Mouse (Mus musculus): ENCODE results near the gene Sptan1. TPM values are rescaled to one million over a fixed set of nuclear protein-coding genes. Genes with fewer than 3 reads are reported as not detected.

The Sptan1 gene
- polyA plus RNA-seq (2012; rRNA removed) = 772 and 816 TPM in 2 replicates

DNA sequence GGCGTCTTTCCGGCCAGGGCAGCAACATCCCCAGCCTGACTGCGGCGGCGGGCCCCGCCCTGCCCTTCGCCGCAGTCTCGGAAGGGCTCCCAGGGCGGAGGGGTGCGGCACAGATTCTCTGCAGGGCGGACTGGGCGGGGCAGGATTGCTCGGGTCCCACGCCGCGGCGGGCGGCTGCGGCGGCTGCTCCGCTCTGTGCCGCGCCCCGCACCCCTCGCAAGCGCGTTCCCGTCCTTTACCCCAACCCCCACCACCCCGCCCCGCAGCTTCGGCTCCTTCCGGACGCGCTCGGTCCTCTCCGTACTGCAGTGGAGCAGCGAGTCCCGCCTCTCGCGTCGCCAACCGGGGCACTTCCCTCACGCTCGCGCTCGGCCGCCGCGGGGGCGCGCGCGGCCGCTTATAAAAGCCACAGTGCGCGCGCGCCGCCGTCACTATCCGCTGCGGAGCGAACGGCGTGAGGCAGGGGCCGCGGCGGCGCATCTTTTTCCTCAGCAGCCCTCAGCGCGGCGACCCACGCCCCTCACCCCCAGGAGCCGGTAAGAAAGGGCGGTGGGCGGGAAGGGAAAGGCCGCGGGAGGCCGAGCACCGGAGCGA, at the start of gene Sptan1:
Gene Sptan1, plus strand, starts transcription at position 311 of the 594 bp plus-strand sequence.
- peak within 1 kb of the TSS; percentile 99 for H3K27ac ChIP-seq (ENCODE audit: insufficient read depth, low read length)
- no peak for TF ChIP-seq CTCF (IDR thresholded peaks at IDR 0.05; ENCODE audit: extremely low read depth, insufficient read depth, low read length)
- peak; percentile 90 for TF ChIP-seq POLR2A (IDR thresholded peaks at IDR 0.05; ENCODE audit: extremely low read depth, insufficient read depth, low read length)
- peaks cover 17% of the 10 kb centered on the region for H3K4me1 ChIP-seq (ENCODE audit: control insufficient read depth, insufficient read depth, low read length)
- H3K4me3 ChIP-seq (ENCODE audit: insufficient read depth, low read length) = peak within 1 kb of the TSS; percentile 83

DNA sequence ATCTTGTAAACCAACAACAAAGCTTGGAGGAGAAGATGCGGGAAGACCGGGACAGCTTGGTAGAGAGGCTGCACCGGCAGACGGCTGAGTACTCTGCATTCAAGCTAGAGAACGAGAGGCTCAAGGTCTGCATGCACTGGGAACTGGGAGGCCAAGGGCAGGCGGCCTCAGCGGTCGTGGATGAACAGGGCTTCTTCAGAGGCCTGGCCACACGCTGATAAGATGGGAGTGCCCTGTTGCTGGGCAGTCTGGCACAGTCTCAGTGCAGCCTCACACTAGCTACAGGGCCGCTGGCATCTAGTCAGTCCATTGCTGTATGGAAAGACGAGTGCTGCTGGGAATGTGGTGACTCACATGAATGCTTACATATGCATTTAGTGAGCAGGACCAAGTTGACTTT, 47.7 kb upstream of the Sptan1 start:
- Histone ChIP-seq H3K4me3 (ENCODE audit: insufficient read depth, low read length) (no peak overlapping the region), H3K27ac (ENCODE audit: insufficient read depth, low read length) (no peak overlapping the region), H3K4me1 (ENCODE audit: control insufficient read depth, insufficient read depth, low read length) (no peaks in the 10 kb centered on the region)
- TF ChIP-seq CTCF (IDR thresholded peaks at IDR 0.05; ENCODE audit: extremely low read depth, insufficient read depth, low read length) = no peak
- no peak for TF ChIP-seq POLR2A (IDR thresholded peaks at IDR 0.05; ENCODE audit: extremely low read depth, insufficient read depth, low read length)

DNA sequence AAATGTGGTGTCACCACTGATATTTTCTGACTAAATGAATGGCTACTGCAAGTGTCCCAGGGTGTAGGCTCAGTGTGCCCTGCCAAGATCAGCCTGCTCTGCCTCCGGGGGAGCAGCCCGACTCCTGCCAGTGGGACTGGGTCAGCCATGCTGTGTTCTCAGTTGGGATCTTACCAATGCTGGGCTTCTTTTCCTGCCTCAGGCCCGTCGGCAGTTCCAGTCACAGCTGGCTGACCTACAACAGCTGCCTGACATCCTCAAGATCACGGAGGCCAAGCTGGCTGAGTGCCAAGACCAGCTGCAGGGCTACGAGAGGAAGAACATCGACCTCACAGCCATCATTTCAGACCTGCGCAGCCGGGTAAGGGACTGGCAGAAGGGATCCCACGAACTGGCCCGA, 43.3 kb upstream of the Sptan1 start:
- Histone ChIP-seq H3K27ac (ENCODE audit: insufficient read depth, low read length) (no peak overlapping the region), H3K4me1 (ENCODE audit: control insufficient read depth, insufficient read depth, low read length) (no peaks in the 10 kb centered on the region), H3K4me3 (ENCODE audit: insufficient read depth, low read length) (no peak overlapping the region)
- TF ChIP-seq POLR2A (IDR thresholded peaks at IDR 0.05; ENCODE audit: extremely low read depth, insufficient read depth, low read length) (no peak), CTCF (IDR thresholded peaks at IDR 0.05; ENCODE audit: extremely low read depth, insufficient read depth, low read length) (no peak)

- no peak overlapping the region for H3K4me3 ChIP-seq (ENCODE audit: insufficient read depth, low read length)
- TF ChIP-seq POLR2A (IDR thresholded peaks at IDR 0.05; ENCODE audit: extremely low read depth, insufficient read depth, low read length) (no peak), CTCF (IDR thresholded peaks at IDR 0.05; ENCODE audit: extremely low read depth, insufficient read depth, low read length) (no peak)
- H3K27ac ChIP-seq (ENCODE audit: insufficient read depth, low read length) = no peak overlapping the region
- no peaks in the 10 kb centered on the region for H3K4me1 ChIP-seq (ENCODE audit: control insufficient read depth, insufficient read depth, low read length)
Observed at GRCm38 (mm10) chr2:29926542-29926941, 38.8 kb upstream of the Sptan1 start.

- H3K27ac ChIP-seq (ENCODE audit: insufficient read depth, low read length) = no peak overlapping the region
- no peak overlapping the region for H3K4me3 ChIP-seq (ENCODE audit: insufficient read depth, low read length)
- no peaks in the 10 kb centered on the region for H3K4me1 ChIP-seq (ENCODE audit: control insufficient read depth, insufficient read depth, low read length)
- no peak for TF ChIP-seq CTCF (IDR thresholded peaks at IDR 0.05; ENCODE audit: extremely low read depth, insufficient read depth, low read length)
- no peak for TF ChIP-seq POLR2A (IDR thresholded peaks at IDR 0.05; ENCODE audit: extremely low read depth, insufficient read depth, low read length)
Observed at GRCm38 (mm10) chr2:29930506-29930905, 34.9 kb upstream of the Sptan1 start.

- no peak overlapping the region for H3K4me3 ChIP-seq (ENCODE audit: insufficient read depth, low read length)
- H3K4me1 ChIP-seq (ENCODE audit: control insufficient read depth, insufficient read depth, low read length) = peaks cover 4% of the 10 kb centered on the region; the same call in 1 of the 2 replicates
- TF ChIP-seq CTCF (IDR thresholded peaks at IDR 0.05; ENCODE audit: extremely low read depth, insufficient read depth, low read length) (no peak), POLR2A (IDR thresholded peaks at IDR 0.05; ENCODE audit: extremely low read depth, insufficient read depth, low read length) (no peak)
- no peak overlapping the region for H3K27ac ChIP-seq (ENCODE audit: insufficient read depth, low read length)
Observed at GRCm38 (mm10) chr2:29931194-29931593, 34.2 kb upstream of the Sptan1 start.

DNA sequence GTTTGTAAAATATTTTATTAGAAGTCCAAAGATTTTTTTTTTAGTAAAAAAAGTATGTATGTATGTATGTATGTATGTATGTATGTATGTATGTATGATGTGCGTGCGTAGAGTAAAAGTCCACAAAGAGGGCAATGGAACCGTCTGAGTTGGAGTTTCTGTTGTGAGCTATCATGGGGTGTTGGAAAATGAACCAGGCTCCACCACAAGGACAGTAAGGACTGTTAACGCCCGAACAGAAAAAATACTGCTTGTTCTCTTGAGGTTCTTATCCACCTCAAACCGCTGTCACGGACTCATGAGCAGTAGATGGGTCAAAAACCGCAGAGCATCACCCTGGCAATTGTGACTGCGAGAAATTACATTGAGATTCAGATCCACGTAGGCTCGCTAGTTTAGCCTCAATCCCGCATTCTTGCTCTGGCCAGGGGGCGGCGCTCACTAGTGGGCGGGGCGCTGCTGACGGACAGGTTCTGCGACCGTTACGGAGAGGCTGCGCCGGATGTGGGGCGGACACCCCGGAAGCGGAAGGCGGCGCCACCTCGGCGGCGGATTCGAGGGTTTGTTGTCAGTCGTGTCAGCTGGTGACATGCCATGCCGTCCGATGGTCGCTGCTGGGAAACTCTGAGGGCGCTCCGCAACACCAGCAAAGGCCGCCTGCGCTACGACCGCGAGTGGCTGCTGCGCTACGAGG, 30.3 kb upstream of the Sptan1 start, which contains the start of gene Gle1:
Gene Gle1, plus strand, starts transcription at position 521 of the 694 bp plus-strand sequence.
- H3K4me3 ChIP-seq (ENCODE audit: insufficient read depth, low read length) = peak within 1 kb of the TSS; percentile 40
- peak; percentile 76 for TF ChIP-seq POLR2A (IDR thresholded peaks at IDR 0.05; ENCODE audit: extremely low read depth, insufficient read depth, low read length)
- peak; percentile 19; the same call in 1 of the 2 replicates for TF ChIP-seq CTCF (IDR thresholded peaks at IDR 0.05; ENCODE audit: extremely low read depth, insufficient read depth, low read length)
- peaks cover 4% of the 10 kb centered on the region; the same call in 1 of the 2 replicates for H3K4me1 ChIP-seq (ENCODE audit: control insufficient read depth, insufficient read depth, low read length)
- no peak within 1 kb of the TSS for H3K27ac ChIP-seq (ENCODE audit: insufficient read depth, low read length)

- H3K27ac ChIP-seq (ENCODE audit: insufficient read depth, low read length) = no peak overlapping the region
Observed at GRCm38 (mm10) chr2:29940073-29940472, 25.3 kb upstream of the Sptan1 start.

GRCm38 (mm10) chr2:29940826-29941225, 24.5 kb upstream of the Sptan1 start:
- peaks cover 4% of the 10 kb centered on the region; the same call in 1 of the 2 replicates for H3K4me1 ChIP-seq (ENCODE audit: control insufficient read depth, insufficient read depth, low read length)
- TF ChIP-seq POLR2A (IDR thresholded peaks at IDR 0.05; ENCODE audit: extremely low read depth, insufficient read depth, low read length) = no peak
- no peak for TF ChIP-seq CTCF (IDR thresholded peaks at IDR 0.05; ENCODE audit: extremely low read depth, insufficient read depth, low read length)
- H3K27ac ChIP-seq (ENCODE audit: insufficient read depth, low read length) = no peak overlapping the region
- H3K4me3 ChIP-seq (ENCODE audit: insufficient read depth, low read length) = no peak overlapping the region

More at GRCm38 (mm10) chr2:29940073-29940472, 25.3 kb upstream of the Sptan1 start:
- peaks cover 4% of the 10 kb centered on the region; the same call in 1 of the 2 replicates for H3K4me1 ChIP-seq (ENCODE audit: control insufficient read depth, insufficient read depth, low read length)
- no peak overlapping the region for H3K4me3 ChIP-seq (ENCODE audit: insufficient read depth, low read length)
- TF ChIP-seq CTCF (IDR thresholded peaks at IDR 0.05; ENCODE audit: extremely low read depth, insufficient read depth, low read length) = no peak
- no peak for TF ChIP-seq POLR2A (IDR thresholded peaks at IDR 0.05; ENCODE audit: extremely low read depth, insufficient read depth, low read length)

Data from cortical plate, adult 2 months (tissue).